Mouse (Mus musculus): ENCODE measurements at regions not wholly inside any gene's neighbourhood (a gene's known extent, or its start where the extent isn't known, plus 50 kb on each side); places are given as distances from the start of the nearest gene placed in this dataset.

DNA sequence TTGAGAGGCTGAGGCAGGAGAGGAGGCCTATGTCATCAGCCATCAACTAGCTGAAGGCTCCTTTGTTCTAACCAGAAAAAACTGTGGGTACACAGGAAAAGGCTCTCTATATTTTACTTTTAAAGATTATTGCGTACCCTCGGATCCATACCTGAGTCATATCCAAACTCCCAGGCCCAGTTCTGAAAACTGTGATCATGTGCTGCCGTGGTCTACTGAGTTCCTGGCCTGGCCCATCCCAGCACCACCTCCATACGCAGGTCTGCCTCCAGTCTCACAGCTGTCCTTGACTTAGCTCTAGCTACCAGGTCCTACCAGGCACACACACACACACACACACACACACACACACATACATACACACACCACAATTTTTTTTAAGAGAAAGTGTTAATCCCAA, 87.0 kb upstream of the Hs6st1 start:
- ATAC-seq, result no peak

DNA sequence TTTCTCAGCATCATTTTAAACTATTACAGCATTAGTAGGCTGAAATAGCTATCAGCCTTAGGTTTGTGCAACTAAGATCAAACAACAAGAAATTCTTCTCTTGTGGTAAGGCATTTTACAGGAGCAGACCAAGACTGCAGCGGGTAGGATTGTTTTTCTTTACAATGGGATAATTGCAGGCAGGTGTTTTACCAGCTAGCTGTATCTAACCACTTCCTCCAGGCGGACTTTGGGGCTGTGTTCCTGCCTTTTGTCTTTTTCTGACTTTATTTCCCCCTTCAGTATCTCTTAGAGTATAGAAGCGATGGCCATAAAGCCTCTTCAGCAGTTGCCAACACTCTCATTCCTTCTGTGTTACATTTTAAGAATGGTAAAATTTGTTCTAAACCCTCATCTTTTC, 84.8 kb upstream of the Hs6st1 start:
- ATAC-seq, result no peak

DNA sequence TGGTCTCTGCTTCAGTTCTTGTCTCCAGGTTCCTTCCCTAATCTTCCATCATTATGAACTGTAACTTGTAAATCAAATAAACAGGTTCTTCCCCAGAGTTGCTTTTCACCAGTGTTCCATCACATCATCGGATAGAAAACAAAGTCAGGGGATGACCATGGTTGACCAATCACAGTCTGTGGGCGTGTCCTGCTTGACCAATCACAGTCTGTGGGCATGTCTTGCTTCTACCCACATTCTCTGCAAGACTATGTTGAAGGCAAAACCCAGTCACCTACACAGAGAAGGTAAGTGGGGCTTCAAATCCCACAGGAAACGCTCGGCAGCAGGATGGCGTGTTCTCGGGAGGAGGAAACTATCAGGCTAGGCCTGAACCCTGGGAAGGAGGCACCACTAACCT, 82.9 kb upstream of the Hs6st1 start:
- ATAC-seq, result no peak

DNA sequence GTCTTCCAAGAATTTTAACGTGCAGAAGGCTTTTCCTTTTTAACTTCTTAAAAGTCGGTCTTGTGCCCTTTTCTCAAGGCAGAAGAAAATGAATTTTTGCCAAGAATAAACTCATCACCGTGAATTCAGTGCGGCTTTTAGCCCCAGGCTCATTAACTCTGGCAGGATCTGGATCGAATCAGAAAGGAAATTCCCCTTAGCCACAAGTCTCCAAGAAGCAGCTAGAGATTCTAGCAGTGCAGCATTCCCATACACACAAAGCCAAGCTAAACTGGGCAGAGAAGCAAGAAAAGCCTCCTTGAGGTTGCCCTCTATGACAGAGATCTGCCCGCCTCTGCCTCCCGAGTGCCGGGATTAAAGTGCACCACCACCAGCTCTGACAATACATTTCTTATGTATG, 81.5 kb upstream of the Hs6st1 start:
- ATAC-seq, result no peak

DNA sequence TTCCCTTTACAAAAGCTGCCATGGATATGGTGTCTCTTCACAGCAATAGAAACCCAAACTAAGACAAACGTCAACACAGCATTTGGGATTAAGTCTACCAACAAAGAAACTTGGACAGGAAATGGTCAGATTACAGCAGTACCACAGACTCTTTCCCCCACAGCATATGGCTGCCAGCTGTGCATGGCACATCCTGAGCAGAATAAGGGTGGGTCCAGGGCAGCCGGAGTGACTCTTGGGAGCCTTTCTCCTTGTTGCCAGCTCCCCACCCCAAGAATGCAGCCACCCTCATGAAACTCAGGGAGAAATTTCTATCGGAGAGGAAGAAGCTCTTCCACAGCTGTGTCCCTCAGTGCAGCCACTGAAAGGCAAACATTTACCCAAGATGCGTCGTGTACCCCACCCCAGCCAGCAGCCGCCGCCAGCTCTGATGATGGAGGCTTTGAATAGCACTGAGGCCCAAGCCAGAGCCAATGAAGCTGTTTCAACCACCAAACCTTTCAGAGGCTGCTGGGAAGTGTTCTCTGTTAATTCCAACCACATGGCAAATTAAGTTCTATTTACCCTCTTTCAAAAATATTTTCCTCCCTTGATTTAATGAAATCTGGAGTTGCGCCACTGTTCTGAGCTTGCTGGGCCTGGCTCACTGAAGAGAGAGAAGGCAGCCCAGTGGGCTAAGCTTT, 75.8 kb upstream of the Hs6st1 start:
- no peak for ATAC-seq

DNA sequence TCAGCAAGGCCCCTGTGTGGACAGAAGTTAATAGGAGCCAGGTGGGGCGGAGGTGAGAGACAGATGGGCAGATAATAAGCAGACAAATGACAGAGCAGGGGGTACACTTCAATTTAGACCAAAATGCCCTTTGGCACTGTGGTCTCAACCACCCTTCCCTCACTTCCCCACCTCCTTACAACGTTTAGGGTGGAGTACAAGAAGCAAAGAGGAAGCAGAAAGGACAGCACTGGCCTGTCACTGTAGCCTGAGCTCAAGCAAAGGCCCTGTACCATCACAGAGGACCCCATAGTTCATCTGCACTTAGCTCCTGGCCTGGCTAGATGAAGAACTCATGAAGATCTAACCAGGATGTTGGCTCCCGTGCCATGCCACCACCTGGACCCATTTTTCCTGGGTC, 75.3 kb upstream of the Hs6st1 start:
- ATAC-seq, result no peak

DNA sequence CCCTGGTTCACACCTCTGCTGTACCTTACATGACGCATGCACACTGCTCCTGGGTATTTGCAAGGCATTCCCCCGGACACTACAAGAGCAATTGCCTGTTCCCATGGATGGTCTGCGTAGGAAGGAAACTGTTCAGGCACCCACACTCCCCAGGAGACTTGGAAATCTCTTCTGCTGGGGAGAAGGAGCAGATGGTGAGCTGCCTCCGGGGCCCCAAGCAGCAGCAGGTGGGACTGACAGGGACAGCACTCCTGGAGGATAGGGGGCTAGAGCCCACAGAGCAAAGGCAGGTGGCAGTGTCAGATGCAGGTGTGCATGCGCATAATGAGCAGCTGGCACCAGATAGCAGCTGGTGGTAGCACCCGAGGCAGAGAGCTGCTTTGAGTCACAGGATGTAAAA, 72.5 kb upstream of the Hs6st1 start:
- no peak for ATAC-seq

DNA sequence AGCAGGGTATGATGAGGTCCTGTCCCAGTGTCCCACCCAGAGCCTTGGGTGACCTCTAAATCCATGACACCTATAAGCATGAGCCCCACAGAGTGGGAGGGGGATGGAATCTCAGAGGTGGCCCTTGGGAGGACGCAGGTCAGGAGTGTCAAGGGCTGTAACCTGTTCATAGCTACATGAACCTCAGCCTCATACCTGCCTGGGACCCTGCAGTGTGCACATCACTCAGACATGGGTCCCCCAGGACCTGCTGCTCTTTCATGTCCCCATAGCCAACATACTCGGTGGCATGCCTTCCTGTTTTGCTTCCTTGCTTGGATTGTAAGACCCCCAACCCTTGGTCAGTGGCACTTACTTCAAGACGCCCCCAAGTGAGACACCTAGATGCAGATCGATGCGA, 66.9 kb upstream of the Hs6st1 start:
- no peak for ATAC-seq

DNA sequence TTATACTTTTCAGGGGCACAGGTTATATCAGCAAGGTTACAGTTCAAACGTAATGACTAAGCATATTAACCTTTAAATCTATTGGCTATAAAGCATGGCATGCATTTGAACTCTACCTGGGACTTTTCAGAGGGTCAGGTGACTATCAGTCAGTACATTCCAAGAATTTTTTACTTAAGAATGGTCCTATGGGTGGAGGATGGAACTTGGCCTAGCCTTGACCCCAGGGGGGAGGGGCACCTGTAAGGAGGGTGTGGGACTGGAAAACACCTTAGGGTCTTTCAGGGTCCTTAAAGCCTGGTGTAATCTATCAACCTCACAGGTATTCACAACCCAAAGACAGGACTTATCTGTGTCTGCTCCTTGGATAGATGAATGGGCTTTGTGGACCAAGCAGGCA, 66.4 kb upstream of the Hs6st1 start:
- ATAC-seq, result no peak

DNA sequence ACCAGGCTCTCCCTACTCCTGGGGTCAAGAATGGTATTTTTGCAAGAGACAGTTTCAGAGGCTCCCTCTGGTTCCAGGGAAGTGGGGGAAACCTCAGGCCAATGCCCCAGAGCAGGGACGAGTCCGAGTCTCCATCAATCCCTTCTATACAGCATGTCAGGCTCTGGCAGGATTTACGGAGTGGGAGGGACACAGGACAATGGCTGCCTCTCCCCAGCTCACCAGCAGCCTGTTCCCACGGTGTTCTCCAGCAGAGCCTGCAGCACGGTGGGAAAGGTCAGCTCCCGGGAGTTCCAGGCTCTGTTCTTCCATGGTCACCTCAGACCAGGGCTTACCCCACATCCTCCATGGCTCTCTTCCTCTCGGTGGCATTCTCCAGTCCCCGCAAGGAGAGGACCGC, 64.6 kb upstream of the Hs6st1 start:
- no peak for ATAC-seq

DNA sequence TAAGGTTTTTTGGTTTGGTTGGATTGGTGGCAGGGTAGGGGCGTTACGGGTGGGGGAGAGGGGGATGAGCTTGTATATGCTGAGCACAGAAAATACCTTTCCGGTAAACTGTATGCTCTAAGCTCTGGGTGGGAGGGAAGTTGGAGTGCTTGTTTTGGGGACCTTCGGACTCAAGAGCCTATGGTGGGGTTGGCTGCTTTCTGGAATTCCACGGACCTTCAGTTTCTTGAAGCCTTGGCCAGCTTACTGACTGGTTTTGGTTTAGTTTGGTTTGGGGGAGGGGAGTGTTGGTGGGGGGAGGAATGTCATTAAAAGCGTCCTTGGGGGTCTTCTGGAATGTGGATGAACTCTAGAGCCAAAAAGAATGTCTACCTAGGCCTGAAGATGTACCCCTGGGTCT, 59.6 kb upstream of the Hs6st1 start:
- no peak for ATAC-seq

DNA sequence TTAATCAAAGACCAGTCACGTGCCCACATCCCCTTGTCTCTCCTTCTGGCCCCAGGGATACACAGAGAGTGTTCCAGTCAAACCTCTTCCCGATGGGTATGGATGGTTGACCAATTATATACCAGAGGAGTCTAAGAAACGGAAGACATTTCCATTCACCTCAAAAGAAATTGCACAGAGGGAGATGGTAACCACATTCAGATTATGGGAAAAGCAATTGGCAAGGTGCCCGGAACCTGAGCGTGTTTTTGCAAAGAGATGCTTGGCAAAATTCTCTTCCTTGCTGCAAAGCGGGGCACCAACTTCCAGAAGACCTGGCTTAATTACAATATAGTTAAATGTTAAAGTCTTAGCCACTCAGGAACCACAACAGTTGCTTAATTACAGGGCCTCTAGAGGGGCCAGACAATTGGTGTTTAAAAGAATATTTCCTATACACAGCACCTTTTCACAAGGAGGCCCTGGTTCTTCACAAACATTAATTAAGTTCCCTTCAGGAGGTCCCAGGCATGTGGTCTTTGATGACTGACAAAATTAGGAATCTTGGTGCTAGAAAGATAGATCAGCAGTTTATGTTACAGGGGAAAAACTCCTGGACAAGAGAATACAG, 59.1 kb upstream of the Hs6st1 start:
- no peak for ATAC-seq

DNA sequence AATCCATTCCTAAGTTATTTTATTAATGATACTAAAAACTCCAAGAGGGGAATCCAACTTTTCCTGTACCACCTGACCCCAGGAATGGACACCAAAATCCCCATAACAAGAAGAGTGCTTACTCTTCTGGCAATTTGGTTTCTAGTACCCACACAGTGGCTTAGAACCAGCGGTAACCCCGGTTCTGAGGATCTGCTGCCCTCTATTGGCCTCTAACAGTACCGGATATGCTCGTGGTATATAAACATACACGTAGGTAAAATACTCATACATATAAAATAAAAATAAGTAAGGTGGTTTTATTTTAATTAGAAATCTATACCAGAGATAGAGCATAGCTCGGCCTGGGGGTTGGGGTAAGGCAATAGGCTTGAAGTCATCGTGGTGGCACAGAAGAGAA, 58.0 kb upstream of the Hs6st1 start:
- ATAC-seq, result no peak

DNA sequence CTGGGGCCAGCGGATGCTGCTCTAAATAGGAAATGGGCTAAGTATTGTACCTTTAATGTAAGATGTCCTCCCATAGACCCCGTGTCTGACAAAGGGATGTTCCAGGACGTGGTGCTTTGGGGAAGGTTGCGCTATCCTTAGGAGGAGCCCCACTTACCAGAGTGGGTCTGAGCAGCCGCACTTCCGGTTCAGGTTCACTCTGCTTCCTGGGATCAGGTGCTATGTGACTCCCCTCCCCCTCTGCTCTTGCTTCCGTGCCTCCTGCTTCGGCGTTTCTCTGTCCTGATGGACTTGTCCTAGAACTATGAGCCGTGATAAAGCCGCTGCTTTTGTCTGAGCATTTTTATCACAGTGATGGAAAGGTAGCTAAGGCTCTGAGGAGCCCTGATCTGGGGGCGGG, 57.4 kb upstream of the Hs6st1 start:
- ATAC-seq, result no peak

DNA sequence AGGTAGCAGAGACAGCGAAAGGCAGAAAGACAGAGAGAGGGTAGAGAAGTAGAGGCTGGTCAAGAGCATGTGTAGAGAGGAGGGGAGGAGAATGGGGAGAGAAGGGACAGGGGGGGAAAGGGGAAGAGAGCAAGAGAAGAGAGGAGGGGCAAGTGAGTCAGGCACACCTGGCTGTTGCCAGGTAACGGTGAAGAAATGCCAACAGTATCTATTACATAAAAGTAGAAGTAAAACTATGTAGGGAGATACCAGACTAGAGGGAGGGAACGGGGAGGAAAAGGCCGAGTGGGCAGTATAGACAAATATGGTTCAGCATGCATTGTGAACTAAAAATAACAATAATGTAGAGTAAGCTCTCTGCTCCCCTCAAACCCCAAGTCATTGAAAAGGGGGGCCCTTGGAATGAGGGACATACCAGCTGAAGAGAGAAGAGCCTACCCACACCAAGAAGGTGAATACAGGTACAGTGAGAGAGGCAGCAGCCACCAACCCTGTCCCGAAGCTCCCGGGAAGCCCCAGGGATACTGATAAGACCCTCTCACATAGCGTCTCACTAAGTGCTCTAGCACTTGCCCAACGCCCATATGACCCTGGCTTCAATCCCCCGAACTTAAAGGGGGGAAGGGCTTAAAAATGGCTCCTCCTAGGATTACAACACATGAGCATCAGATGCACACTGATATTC, 56.0 kb upstream of the Hs6st1 start:
- no peak for ATAC-seq

DNA sequence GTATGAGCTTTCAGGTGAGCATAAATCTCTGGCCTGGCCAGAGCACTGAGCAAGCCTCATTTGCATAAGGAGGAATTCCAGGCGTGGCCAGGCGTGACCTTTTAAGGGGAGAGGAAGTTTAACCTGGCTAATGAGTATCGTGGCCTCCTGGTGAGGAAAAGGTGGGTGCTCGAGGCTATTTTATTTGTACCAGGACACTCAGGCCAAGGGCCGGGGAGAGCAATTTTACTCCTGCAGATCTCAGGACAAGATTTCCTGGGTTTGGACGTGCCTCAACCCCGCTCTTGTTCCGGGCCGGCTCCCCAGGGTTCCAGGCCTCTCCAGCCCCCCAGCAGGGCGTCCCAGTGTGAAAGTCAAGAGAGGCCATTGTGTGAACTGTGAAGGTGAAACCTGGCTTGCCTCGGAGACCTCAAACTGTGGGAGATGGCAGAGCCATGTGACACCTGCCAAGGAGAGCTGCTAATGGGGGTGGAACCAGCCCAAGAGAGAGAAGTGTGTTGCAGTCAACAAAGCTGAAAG, 54.3 kb upstream of the Hs6st1 start:
- ATAC-seq, result no peak

DNA sequence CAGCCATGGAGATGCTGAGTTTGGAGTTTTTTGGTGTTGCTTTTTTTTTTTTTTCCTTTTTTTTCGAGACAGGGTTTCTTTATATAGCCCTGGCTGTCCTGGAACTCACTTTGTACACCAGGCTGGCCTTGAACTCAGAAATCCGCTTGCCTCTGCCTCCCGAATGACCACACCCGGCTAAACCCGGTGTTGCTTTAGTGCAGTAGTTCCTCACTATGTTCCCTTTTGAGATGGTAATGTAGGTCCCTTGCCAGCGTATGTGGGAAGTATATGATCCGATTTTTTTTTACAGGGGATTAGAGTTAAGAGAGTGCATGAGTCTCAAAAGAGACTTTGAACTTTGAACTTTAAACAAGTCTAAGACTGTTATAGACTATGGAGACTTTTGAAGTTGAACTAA, 53.8 kb upstream of the Hs6st1 start:
- no peak for ATAC-seq

DNA sequence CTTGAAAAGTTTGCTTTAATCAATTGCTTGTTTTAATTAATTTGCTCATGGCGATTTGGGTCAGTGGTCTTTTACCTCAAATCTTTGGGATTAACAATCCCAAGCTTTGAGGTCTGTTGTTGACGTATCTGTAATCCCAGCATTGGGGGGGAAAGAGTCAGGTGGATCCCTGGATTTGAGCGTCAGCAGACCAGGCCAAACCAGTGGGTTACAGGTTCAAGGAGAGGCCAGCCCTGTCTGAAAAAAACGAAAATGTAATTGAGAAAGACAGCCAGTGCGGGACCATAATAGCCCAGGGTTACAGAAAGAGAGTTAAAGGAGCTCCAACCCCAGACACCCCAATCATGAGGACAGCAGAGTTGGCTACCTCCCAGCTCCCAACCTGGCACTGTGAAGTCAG, 53.0 kb upstream of the Hs6st1 start:
- ATAC-seq, result no peak

DNA sequence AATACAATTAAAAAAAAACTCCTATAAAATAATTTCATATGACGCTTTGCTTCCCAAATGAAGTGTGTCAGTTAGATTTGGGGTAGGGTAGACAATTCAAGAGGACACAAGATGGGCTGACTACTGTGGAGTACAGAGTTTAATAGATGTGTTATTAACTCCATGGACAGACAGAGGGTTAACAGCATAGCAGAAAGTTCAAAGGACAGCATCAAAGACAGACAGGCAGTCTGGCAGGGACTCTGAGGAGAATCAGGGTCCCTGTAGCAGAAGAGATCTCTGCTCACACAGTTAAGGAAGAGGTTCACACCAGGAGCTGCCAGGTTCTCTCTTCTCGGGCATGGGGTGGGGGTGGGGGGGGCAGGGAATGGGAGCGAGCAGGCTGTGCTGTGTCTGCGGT, 51.6 kb upstream of the Hs6st1 start:
- ATAC-seq, result no peak

DNA sequence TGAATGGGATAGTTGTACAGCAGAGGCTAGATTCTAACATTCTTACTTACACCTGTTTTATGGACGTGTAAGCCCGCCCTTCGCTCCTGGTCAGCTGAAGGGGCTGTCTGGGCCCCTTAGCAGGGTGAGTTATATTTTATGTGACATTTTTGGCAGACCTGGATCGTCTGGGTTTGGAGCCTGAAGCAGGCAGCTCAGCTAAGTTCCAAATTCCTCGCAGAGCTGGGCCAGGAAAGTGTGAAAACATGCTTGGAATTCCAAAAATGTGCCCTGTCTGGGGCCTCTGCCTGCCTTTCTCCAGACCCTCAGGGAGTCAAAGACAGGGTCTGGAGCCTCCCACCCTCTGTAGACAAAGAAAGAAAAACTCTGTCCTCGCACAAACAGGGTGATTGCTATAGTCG, 51.1 kb upstream of the Hs6st1 start:
- ATAC-seq, result no peak

DNA sequence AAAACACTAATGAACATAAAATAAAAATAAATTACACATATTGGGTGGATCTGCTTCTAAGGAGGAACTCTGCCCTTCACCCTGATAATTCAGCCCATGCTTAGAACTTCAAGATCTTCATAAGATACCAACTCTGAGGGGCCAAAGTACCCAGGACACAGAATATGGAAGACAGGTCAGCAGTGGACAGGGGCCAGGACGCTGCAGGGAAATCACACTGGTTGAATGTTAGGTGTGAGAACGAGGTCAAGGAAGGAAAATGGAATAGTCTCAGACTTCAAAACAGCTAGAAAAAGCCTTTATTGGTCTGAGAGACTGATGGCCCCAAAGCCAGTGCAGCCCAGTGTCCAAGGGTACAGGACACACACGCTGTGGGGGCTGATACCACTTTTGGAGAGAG, 50.5 kb upstream of the Hs6st1 start:
- no peak for ATAC-seq
